Mouse (Mus musculus) inflammation-experienced regulatory T-cells, adult 6 months (primary cell): ENCODE data around the gene Kif16b. TPM values are rescaled to one million over a fixed set of nuclear protein-coding genes. Genes with fewer than 3 reads are reported as not detected.

Source experiments
- ATAC-seq: one replicate; pipeline ENCODE4 v1.8.0; 2017
- polyA plus RNA-seq, 3 experiments: library from polyadenylated mRNA; unstranded; fragments of 100-300 nt; shearing (Covaris generic); gene quantifications; one replicate each; pipeline ENCODE4 v1.2.1; 2017

Gene Kif16b
- polyA plus RNA-seq, 3 experiments from 2014 or later, result 10.0 to 12.9 (median 11.7) TPM

DNA sequence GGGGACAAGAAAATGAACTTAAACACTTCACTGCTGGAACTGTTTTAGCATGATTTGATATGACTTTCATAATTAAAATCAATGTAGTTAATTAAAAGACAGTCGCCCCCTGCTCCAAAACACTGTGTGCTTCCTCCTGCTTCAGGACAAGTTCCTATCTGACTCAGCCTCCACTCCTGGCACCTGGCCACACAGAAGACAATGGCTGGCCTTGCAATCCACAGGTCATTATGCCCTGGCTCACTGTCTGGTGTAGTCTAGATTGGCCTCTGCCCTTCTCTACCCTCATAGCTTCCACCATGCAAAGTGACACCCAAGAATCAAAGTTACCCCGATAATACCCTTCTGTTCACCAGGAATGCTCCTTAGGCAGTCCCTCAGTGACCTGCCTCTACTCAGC lies 26.8 kb downstream of the Kif16b start:
- ATAC-seq, result no peak

DNA sequence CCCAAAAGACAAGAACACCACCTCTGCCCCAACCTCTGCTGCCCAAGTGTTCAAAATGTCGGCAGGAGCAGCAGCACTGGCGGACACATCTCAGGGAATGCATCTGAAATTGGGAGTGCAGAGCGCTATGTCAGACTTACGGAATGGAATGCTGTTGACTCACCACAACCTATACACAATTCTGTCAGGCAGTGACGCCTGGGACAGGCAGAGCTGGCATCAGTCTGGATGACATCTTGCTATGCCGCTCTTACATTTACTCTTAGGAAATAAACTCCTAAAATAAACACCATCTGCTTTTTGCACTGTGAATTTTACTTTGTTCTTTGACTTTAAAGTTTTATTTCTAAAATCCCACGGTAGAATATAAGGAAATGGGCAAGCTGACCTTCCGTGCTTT lies 31.3 kb downstream of the Kif16b start:
- ATAC-seq, result no peak

DNA sequence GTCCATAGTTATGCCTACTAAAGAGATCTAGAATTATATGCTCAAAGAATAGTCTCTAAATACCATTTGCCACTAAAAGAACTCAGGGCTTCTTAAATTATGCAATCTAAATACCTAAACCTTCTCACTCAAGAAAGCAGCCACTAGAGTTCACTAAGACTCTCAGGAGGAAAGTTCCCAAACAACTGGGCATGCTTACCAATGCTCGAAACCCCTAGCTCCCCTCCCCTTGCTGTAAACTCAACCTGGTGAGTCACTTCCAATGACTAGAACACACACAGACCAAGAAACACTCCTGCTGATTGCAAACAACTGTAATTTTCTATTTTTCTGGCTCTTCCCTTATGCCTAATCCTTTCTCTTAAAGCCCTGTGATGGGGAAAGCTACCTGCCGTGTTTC lies 33.9 kb downstream of the Kif16b start:
- ATAC-seq, result no peak

DNA sequence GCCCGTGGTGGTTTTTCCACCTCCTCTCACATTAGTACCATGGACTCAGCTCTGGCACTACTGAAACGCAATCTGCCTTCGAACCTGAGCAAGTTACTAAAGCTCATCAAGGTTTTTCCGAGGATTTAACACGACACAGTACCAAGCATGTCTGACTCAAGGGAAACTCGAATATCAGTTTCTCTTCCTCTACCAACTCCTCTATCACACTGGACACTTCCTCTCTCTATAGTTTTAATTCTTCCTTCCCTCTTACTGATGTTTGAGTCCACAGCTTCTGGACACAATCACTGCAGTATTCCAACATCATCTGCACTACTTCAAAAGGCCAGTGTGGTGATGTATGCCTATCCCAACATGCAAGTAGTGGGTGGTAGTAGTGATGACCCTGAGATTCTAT lies 40.3 kb downstream of the Kif16b start:
- no peak for ATAC-seq

DNA sequence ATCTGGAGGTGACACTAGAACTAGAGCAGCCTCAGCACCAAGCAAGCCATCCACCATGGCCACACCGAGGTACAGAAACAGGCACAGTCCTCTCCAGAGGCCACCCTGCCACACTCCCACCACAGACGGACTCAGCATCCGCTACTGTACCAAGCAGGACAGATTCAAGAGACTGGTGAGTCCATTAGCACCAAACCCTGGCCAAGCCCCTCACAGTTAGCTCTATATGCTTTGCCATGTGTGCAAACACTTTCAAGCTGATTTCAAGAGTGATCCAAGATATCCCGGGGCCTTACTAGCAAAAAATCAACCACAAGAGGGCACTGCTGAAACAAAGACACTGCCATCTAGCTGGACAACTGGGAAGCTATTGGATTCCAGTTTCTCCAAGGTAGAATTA lies 41.9 kb downstream of the Kif16b start:
- no peak for ATAC-seq

DNA sequence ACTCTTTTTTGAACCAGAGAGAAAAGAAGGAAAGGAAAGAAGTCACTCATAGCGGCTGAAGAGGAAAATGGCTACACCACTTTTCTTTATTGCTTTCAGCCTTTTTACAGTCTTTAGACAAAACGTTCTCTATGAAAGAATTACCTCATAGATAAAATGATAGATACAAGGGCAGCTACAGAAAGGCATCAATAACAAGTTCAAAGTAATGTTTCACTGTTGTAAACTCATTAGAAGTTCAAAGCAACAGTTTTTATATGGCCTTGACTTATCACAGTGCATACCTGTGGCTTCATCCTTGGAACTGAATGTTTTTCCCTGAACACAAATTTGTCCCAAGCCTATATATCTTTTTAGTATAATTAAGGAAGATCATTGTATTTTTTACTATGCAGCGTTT lies 62.6 kb downstream of the Kif16b start:
- no peak for ATAC-seq

DNA sequence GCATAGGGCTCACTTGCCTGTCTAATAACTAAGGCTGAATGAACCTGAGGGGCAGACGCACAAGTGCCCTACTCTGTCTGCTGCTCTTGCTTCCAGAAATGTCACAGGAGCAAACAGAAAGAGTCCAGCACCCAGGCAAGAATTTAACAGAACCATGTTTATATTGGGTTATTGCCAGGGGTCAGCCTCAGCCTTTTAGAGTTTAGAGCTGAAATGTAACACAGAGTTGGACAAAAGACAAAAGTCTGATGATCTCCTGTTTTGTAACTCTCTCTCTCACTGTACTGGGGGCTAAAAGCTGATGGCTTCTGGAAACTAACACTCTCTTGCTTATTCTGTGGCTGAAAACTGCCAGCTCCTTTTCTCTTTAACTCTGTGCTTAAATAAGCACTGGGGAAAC lies 63.2 kb downstream of the Kif16b start:
- ATAC-seq, result no peak

DNA sequence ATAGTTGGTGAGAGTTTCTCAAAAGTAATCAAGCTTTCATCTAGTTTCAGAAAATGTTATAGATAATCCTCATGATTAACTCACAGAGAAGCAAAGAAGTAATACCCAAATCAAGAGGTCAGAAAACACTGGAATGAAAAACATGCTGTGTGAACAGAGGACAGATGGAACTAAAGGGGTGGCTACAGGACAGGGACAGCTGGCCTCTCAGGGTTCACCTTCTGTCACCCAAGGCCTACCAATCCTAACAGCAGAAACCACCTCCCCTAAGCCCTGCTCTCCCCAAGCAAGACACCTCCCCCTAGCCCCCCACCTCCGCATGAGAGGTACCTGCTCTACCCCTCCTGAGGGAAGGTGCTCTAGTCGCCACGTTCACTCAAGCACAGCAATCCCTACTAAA lies 66.6 kb downstream of the Kif16b start:
- ATAC-seq, result no peak

DNA sequence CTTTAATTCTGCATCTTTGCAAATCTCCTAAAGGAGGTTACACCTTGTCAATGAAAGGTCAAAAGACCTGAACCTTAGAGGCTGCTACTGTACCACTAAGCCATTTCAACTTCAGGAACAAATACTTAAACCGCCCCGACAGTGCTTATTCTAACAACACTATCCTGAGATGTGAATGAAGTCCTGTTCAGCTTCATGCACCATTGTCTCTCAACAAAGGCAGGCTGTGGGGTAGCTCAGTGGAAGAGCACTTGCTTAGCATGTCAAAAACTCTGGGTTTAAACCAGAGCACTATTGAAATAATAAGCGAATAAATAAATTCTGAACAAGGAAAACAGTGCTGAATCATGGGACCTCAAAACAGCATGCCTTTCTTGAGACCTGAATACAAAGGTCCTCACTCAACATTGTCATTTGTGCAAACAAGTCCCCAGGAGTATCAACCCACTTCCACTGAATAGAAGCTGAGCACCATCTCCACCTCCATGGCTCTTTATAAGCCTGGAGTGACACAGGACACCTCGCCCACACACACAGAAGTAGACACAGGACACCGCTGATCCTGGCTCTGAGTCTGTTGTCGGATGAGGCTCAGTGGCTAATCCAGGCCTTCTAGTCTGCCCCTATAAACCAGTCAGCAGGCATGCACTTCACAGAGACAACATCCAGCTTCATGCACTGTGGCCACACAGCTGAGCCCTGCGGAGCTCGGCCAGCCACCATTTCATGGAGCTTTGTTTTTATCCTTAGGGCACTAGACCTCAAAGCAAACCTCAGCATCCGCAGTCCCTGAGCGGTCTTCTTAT lies 68.5 kb downstream of the Kif16b start:
- ATAC-seq, result no peak

DNA sequence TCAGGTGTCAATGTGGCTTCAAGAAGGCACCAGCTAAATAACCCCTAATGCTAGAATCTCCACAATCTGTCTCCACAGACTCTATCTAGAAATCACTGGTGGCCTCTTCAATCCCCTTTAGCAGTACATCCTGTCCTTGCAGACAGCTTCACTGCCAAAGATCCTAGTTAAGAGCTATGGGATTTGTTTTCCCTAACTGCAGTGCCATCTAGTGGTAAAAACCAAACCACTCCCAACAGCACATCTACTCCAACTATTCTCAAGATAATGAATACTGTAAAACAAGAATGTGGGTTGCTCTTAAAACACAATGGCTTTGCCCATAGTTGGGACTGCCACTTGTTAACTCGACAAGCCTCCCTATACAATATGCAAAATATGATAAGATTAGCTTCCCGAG lies 88.3 kb downstream of the Kif16b start:
- peak; percentile 48 for ATAC-seq

DNA sequence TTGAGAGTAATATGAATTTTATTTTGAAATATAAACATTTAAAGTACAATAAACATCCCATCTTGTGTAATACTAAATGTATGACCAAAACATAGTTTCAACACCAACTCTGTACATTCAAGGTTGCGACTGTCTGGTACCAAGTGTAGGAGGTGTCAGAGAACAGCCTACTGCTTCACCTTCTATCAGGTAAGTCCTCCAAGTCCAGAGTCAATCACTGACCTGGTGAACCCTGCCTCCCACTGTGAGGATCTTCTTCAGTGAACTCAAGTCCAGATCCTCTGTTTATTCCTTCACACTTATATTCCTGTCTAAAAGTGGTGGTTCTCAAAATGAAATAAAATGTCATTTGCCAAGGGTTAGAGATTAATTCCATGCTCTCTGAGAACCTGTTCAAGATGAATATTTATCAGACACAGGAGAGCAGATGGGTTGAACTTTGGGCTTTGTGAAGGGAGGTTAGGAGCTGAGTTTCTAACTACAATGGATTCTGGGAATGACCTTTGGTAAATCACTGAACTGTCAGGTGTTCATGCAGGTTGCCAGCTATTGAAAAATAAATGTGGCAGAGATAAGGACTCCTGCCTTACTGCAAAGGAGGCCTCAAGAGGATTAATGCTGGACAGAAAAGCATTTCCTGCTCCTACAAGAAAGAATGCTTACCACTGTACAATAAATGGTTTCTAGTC lies 97.4 kb downstream of the Kif16b start:
- ATAC-seq, result no peak

DNA sequence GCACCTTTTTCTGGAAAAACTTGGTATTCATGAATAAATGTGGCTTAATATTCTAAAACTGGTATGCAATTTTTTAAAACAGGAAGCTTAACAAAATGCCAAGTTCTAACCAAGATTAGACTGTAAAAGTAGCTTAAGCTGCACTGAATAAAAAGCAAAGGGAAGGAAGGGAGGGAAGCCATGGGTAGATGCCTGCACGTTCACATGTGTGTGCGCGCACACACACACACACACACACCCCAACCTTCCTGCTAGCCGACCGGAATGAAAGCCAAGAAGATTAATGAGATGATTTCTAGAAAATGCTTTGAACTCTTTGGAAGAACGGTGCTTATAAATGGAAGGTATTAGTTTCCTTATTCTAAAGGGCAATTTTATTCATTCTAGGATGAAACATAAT lies 104.0 kb downstream of the Kif16b start:
- no peak for ATAC-seq

DNA sequence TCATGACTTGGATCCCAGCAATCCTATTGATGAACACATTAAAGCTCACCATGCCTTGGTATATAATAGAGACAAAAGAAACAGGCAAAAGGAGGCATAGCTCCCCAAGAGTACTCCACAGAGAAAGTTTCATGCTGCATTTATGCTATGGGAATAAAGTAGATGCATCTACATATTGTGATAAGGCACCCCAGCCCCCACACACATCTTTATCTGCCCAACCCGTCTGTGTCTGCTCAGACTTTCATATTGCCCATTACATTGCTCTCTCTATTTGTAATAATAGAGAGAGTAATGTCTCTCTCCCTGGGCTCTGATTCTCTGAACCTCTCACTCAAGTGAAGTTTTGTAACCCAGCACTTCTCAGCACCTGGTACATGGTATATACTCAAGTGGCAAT lies 126.0 kb downstream of the Kif16b start:
- no peak for ATAC-seq

DNA sequence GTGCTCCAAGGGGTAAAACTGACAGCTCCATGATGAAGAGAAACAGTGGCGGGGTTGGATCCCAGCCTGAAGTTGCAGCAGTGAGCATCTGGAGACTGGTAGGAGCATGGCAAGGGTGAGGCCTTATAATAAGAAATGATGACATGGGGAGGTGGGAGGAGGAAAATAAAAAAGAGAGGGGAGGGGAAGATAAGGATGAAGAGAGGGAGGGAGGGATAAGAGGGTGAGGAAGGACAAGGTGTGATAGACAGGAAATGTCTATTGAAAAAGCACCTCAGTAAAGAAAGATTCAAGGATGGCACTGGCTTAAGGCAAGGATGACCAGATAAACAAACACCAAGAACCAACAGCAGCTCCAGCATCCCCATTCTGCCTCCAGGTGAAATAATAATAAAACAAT lies 126.6 kb downstream of the Kif16b start:
- ATAC-seq, result no peak

DNA sequence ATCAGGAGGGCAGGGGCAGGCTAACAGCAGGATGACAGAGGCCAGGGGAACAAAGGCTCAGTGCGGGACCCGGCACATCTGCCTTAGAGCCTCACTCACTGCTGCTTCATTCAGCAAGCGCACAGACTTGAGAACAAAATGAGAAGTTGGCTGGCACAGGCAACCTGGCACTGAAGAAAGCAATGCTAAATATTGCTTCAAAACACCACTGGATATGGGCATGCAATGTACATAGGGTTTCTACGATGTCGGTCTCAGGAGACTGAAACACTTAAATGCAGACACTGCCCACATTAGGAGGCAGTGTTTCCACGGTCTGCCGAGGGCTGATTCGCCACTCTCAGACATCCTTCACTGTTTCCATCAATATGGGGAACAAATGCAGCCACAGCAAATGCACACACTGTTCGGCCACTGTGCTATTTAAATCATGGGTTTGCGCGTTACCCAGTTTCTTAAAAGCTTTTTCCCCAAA lies 131.6 kb downstream of the Kif16b start:
- ATAC-seq, result no peak

DNA sequence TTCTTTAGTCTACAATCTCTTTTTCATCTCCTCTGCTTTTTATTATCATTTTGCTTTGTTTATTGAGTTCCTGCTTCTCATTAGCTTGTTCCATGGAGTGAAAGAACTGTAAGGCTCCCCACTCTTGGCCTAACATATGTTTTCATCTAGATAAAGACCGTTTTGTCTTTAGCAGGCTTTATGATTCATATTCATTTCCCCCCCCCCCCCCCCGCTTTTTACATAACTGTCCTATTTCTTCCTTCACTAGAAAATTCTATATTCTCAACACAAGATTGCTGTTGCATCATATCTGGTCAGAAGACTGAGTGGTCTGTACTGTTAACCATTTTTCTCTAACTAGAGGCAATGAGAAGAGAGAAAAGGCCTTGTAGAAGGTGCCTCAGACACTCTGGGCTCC lies 137.1 kb downstream of the Kif16b start:
- ATAC-seq, result no peak

DNA sequence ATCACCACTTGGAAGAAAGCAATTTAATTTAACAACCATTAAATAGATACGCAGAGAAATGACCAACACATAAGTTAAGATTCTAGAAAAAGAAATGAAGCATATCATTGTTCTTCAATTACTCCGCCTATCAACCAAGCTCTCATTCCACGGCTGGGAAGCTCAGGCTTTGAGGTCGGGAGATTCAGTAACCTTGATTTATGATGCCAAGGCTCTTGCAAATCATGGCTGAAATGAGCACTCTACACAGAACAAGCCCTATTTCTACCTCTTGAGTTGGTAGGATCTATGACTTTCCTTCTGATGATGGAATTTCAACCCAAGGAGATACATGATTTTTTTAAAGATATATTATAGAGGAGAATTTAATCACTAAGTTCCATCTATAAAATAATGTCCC lies 140.5 kb downstream of the Kif16b start:
- ATAC-seq, result no peak

DNA sequence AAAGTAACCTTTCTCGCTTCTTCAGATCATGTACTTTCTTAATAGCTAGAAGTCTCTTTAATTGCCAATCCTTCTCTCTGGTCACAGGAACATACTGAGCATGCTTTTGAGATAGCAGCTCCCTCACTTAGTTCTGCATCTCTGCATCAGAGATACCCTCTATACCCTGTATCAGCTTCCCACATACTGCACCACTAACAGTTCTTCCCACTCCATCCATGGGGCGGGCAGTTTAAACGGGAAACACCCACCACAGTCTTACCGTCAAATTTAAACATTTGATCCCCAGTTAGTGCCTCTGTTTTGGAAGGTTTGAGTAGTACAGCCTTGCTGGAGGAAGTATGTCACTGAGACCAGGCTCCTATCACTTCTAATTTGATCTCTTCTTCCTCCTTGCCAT lies 142.1 kb downstream of the Kif16b start:
- ATAC-seq, result no peak

DNA sequence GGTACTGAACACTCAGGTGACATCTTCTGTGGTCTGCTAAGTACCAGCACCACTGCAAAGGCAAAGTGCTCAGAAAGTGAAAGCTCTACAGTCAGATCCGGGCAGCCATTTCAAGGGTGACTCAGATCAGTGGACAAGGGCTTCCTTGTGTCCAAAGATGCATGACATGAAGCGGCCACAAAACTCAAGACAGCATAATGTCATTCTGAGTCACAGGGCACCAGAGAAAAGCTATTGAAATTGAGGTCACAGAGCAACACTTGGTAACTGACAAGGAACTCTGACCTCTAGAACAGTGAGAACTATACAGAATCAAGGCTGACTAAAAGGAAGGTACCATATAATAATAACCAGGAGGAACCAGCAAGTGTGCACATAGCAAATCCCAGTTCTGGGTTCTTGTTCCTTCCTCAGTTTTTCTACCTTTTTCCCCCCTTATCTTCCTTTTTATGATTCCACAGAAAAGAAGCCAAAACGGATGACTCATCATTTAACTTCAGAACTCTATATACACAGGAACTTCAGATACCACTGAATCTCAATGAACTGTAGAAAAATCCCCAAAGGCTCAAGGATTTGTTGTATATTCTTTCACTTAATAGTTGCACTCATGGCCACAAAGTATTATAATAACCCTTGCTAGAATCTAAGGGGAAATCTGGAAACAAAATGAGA lies 143.1 kb downstream of the Kif16b start:
- ATAC-seq, result no peak

DNA sequence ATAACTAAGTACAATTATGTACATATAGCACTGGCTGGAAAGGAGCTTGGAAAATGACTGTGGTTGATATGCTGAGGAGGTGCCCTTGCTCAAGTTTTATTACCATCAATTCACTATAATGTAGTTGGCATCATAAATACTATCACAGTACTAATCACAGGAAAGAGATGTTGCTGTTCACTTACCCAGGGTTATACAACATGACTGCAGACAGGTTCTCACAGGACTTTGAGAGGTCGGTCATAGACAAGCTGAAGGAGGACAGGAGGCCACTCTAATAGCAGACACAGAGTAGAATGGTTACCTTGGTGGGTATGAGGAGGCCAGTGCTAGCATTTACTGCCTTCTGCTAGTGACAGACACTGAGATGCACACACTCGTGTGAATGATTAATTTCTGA lies 162.0 kb downstream of the Kif16b start:
- no peak for ATAC-seq

DNA sequence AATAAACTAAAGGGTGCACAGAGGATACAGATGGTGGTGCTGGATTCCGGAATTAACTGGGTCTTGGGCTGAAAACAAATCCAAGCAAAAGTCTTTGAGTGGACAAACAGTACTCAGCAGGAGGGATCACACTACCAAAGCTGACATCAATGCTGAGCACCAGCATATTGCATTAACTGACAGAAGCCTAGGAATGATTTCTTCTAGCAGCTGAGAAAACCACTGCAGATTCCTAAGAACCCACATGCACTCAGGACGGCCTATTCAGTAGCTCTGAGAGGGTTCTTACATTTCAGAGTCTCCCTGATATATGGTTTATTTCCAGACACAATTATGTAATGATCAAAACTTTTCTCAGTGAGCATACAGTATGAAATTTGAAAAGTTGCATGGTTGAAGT lies 162.8 kb downstream of the Kif16b start:
- ATAC-seq, result no peak

DNA sequence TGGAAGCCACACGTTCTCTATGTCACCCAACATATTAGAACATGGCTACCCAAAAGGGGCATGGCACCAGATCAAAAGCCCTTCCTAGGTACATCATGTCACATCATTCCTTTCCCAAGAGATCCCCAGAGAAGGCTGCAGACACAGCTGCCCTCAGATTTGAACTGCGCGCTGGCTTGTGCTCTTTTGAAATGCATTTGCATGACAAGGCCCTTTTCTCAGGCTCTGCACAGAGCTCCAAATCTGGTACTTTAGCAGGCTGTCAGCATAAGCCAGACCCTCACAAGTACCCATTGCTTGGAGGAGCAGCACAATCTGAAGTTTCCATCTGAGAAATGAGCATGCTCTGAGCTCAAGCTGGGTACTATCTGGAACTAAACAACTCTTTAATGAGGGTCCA lies 165.6 kb downstream of the Kif16b start:
- no peak for ATAC-seq

DNA sequence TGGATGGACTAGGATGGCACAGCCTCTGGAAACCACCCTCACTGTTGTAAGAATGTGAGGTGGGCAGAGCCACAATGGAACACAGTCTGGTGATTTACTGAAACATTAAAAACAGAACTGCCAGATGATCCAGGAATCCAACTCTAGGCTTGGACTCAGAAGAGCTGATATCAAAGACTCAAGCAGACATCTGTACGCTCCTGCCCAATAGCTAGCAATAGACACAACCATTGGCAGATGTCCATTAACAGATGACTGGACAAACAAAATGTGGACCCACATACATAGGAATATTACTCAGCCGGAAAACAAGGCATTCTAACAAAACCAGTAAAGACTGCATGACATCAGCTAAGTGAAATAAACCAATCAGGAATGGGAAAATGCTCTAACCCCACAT lies 167.3 kb downstream of the Kif16b start:
- ATAC-seq, result no peak

DNA sequence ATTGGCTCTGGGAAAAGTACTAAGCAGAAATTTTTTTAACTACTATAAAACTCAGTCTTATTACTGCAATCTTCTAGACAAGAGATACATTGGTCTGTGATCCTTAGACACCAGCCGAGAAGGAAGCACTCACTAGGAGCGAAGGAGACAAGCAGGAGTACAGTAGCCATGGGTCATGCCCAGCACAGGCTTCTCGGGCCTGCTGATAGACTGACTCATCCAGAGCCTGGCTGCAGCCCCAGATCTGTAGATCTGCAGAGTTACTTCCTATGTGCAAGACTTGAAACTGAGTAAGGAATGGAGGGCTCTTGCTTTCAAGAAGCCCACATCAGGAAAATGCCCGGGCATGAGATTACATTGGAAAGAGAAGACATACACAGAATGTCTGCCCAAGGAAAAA lies 169.0 kb downstream of the Kif16b start:
- no peak for ATAC-seq
